Mouse (Mus musculus) thymus, postnatal 36 days (tissue): ENCODE measurements around the gene Nlrp4c.
"Not testable (repeated sequence)": the region's sequence is repeated elsewhere in the genome, so short reads cannot be mapped to it uniquely, and the experiment has no call there.

Source experiments
- DNase-seq, 2 experiments: peaks; one replicate each; pipeline ENCODE4 v3.0.0; 2022; ENCODE audit warnings: mixed read lengths in 2 of 2

Nlrp4c gene

GRCm38 (mm10) chr7:6044861-6045260, at the start of gene Nlrp4c:
Gene Nlrp4c, plus strand, starts transcription at chr7:6045161.
- no peak for DNase-seq

DNA sequence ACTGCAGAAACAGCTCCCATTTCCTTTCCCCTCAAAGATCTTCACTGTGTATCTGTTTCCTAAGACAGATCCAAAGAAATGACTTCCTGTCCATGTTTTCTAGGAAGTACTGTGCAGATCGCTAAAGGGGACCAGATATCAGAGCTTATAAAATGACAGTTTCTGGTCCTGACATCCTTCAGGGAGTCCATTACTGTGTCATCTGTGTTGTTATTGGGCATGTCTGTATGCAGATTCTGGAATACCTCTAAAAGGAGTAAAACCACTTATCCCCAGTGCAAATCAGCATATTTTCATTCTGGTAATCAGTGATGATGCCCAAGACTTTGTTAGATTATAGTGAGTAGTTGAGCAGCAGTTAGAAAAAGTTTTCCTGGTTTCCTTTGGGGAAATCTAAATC, 34.1 kb upstream of the Nlrp4c start, which contains the start of gene Vmn1r65:
Gene Vmn1r65 (minus strand): TSS at position 101 of the 400 bp plus-strand sequence.
- no peak for DNase-seq

GRCm38 (mm10) chr7:6119501-6119900, 74.5 kb downstream of the Nlrp4c start:
- DNase-seq: no peak

- DNase-seq: not testable (repeated sequence)
Measured at GRCm38 (mm10) chr7:6120104-6120503, 75.1 kb downstream of the Nlrp4c start.

GRCm38 (mm10) chr7:6121128-6121527, 76.2 kb downstream of the Nlrp4c start:
- not testable (repeated sequence) for DNase-seq

DNA sequence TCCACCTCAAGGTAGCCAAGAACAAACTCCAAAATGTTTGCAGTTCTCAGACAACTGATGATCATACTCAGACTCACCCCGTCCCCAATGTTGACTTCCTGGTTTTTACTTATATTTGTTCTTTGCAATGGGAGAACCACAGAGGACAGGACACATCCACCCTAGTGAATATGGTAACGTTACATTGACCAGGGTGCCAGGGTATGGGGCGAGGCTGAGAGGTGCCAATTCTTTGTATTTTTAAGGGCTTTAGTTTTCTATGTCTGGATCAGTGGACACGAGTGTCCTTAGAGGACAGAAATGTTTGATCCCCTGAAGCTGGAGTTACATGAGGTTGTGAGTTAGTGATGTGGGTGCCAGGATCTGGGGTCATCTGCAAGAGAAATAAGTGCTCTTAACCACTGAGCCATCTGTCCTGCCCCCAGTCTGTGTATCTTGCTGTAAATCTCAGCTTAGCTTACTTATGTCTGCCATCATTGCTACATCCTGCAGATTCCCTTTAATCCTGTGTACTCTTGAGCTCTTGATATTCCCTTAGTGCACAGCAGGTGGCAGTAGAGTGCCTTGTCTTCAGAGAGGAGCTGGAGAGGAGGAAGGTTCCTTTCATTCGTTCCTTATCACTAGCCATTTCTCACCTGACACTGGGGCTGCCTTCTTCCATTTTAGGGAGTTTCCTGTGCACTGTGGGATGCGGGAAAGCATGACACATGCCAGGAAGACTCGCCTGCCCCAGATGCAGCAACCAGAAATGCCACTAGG, 81.9 kb downstream of the Nlrp4c start:
- peak; percentile 64 to 71 for DNase-seq

DNA sequence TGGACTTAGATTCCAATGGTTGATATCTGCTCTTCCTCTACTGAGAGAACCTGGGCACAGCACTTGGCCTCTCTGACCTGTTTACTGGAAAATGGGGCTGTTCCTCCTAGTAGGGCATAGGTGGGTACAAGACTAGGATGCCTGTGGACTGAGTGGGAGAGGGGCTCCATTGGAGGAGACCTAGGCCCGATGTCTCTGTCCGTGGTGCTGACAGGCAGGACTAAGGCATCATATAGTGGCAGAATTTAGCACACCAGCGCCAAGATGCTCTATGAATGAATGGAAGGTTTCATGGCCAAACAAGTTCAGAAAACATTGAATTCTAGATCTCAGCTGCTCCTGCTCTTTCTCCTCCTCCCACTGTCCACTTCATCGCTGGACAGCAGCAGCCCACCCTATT, 85.4 kb downstream of the Nlrp4c start:
- no peak for DNase-seq

- no peak for DNase-seq
Measured at GRCm38 (mm10) chr7:6132646-6133045, 87.7 kb downstream of the Nlrp4c start.

DNA sequence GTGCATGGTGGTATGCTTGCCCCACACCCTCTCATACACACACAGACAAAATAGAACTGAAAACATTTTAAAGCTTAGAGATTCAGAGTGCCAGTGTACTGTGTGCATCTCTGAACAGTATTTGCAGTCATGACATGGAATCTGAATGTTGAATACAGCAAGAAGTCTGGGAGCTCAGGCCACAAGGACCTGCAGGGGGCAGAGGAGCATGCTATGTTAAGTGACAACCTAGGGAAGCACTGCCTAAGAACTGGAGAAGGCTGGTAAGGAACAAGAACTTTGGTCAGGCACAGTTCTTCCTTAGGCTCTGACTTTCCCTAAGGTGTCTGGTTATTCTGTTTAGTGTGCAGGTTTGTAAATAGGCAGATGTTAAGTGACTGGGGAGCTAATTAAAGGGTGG, 91.5 kb downstream of the Nlrp4c start:
- no peak for DNase-seq

DNA sequence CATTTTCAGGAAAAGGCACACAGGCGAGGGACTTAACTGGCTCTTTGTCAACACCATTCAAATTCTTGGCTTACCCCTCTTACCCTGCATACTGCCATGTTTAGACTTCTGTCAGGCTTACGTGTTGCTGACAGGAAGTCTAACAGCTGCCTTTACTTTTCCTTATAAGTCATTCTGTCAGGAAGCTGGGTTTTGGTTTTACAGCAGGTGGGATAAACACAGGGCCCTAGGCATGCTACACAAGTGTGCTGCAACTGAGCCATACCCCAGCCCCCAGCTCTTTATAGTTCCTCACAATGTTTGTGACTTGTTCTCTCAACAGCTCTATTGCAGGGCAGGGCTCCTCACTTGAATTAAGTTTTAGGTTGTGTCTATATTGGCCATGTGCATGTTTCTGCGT, 94.3 kb downstream of the Nlrp4c start:
- no peak for DNase-seq

- no peak for DNase-seq
Measured at GRCm38 (mm10) chr7:6143991-6144531, 99.1 kb downstream of the Nlrp4c start.

DNA sequence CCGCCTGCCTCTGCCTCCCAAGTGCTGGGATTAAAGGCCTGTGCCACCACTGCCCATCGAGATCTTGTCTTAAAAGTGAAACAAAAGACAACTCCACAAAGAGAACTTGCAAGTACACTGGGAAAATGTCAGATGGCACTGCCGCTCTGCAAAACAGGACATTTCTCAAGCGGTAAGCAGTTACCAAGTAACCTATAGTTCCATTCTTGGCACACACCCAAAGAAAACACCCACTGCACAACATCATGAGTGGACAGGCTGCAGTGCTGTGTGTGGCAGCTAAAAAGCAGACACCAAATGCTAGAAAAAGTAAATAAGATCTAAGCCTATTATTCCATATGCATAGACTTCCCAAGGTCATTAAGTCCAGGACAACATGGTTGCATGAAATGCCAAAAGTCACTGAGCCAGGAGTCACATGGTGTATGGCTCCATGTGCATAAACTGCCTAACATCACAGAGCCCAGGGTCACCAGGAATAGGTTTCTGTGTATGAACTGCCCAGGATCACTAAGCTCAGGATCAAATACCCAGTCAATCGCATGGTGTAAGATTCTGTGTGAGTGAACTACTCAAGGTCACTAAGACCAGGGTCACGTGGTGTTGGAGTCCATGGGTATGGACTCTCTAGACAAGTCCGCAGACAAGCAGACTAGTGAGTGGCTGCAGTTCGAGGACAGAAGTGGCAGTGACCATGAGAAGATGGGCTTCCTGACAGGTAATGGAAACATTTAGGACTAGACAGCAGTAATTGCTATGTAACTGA, 100.6 kb downstream of the Nlrp4c start:
- DNase-seq: no peak

- no peak for DNase-seq
Measured at GRCm38 (mm10) chr7:6146194-6146981, 101.4 kb downstream of the Nlrp4c start.

- DNase-seq: no peak
Measured at GRCm38 (mm10) chr7:6146982-6147325, 102.0 kb downstream of the Nlrp4c start.

DNA sequence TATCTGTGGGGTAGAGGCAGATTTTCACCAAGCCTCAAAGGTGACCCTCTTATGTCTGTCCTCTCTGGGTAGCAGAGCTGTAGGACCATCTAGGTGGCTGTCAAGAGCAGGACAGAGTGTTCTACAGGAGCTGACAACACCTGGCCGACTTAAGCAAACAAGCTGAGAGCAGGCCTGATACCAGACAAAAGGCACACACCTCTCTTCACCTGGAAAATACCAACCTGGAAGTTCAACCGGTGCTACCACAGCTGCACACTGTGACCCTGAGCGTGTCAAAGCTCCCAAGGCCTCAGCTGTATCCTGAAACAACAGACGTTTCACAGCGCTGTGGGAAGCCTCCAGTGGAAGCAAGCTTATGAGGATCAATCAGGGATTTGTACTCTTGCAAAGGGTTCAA, 102.7 kb downstream of the Nlrp4c start:
- DNase-seq: no peak

DNA sequence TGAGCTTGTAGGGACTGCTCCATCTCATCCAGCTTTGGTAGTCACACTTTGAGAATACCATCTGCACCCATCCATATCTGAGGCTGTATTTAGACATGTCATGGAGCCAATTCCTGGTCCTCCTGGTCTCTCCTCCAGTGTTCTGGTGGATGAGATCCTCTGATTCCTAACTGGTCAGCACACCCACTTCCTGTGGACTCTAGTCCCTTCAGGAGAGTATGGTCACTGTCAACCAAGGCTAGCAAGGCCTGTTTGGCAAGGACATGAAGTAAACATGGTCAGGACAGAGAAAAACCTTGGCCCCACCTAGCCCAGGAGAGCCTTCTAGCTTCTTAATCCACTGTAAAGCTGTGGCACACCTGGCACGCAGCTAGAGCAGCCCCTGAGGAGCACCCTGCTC, 106.3 kb downstream of the Nlrp4c start:
- no peak for DNase-seq

DNA sequence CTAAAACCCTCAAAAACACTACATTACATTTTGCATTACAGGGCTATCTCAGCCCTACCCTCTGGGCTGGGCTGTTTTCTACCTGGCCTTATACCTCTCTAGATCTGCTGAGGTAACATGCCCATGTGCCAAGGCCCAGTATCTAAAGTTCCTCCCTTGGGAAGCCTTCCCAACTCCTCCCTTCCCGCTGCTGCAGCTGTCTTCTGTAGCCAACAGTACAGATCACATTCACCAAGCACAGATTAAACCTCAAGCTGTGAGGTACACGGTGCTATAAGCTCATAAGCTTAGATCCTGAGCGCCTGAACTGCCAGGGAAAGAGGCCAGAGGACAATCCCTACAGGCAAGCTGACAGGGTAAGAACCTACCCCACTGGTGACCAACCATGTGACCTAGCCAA, 107.1 kb downstream of the Nlrp4c start:
- DNase-seq: no peak

DNA sequence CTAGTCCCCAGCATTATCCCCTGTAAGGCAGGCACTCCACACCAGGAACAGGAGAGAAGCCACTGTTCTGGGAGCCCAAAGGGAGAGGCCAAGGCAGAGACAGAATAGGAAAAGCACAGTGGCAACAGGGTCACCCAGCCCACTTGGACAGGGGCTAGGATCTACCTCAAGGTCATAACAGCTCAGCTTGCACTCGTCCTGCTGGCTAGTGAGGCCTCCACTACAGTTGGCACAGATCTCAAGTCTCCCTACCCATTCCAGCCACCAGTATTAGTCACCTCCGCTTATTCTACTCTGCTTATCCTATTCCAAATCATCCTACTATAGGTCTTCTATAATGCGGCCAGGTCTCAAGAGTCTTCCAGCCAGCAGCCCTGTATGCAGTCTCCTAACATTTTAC, 108.2 kb downstream of the Nlrp4c start:
- DNase-seq: no peak

DNA sequence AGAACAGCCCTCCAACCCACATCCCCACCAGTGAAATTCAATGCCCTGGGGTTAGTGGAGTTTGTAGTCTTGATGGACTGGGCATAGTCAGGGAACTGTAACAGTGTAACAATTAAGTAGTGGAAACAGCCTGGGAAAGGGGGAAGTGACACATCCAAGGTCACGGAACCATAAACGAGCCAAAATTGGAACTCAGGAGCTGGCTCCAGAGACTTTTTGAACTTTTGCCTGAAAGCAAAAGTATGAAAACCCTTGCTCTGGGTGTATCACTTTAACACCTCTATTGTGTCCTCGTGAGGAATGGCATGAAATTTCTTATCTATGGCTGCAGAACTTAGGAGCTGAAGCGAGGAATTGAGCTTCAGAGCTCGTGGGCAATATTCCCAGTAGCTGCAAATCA, 109.2 kb downstream of the Nlrp4c start:
- no peak for DNase-seq
